Mouse (Mus musculus) cerebellum, adult 2 months (tissue): ENCODE measurements at regions not wholly inside any gene's neighbourhood (a gene's known extent, or its start where the extent isn't known, plus 50 kb on each side); places are given as distances from the start of the nearest gene placed in this dataset.

Experiments used
- CTCF ChIP-seq: fragments of 200-500 bp; IDR thresholded peaks from 2 replicates; pipeline ENCODE4 v1.5.1; 2011; ENCODE audit warnings: low read depth, mild to moderate bottlenecking, control low read depth, low read length, moderate library complexity, borderline replicate concordance; ENCODE audit not compliant: insufficient read depth
- POLR2A ChIP-seq: fragments of 200-500 bp; IDR thresholded peaks from 2 replicates; pipeline ENCODE4 v1.6.1; 2011; ENCODE audit warnings: low read length, control low read depth, borderline replicate concordance; ENCODE audit not compliant: insufficient read depth

DNA sequence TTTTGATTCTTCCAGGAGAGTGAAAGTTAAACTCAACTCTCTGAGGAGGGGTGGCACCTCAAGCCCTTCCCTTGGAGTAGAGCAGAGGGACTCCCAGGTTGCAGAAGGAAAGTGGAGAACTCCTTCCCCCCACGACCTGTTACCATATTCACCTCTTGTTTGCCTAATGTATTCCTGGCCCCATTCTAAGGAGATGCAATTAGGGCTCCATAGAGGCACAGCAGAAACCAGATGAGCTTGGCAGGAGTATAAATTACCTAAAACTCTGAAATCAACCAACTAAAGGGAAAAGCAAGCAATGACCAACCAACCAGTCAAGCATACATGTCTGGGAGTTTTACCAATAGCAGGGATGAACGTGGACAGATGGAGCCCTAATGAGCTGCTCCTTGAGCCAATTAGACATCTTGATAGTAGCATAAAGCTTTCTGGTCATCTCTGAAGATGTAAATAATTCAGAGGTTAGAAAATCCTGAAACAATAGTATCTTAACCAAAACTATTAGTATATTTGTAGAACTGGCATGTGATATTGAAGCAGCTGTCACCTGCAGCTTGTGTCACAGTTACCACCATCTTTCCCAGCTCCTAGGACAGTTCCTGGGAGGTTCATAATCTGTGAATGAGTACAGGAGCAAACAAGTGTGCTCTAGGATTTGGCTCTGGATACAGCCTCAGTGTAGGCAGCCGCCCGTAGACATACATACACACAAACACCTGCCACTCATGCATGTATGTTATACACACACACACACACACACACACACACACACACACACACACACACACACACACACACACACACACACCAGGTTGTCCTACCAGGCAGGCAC is 145.7 kb upstream of the 4930535I16Rik start:
- TF ChIP-seq CTCF = no peak
- no peak for TF ChIP-seq POLR2A
